Mouse (Mus musculus) liver, embryonic 15.5 days (tissue): ENCODE data around the gene Lhfpl5. TPM values are rescaled to one million over a fixed set of nuclear protein-coding genes. Genes with fewer than 3 reads are reported as not detected.

ENCODE experiments used
- ATAC-seq: fragments of 200-750 bp; cut with Nextera tagmentation; 2 replicates; pipeline ENCODE4 v1.8.0; 2017; ENCODE audit warnings: moderate number of reproducible peaks, mild to moderate bottlenecking, moderate library complexity; ENCODE audit not compliant: insufficient read depth
- H3K27ac ChIP-seq: fragments of 300-500 bp; sonication (generic); replicated peaks from 2 replicates; pipeline ENCODE4 v1.5.1; 2015; ENCODE audit warnings: mild to moderate bottlenecking, inconsistent platforms
- H3K27me3 ChIP-seq: fragments of 300-500 bp; sonication (generic); 2 replicates; pipeline ENCODE4 v1.6.1; 2015; ENCODE audit warnings: mild to moderate bottlenecking, inconsistent platforms
- H3K36me3 ChIP-seq: fragments of 300-500 bp; sonication (generic); replicated peaks from 2 replicates; pipeline ENCODE4 v1.6.1; 2015; ENCODE audit warnings: moderate library complexity, mild to moderate bottlenecking, inconsistent platforms
- H3K4me1 ChIP-seq: fragments of 300-500 bp; sonication (generic); replicated peaks from 2 replicates; pipeline ENCODE4 v1.6.1; 2015; ENCODE audit warnings: inconsistent platforms
- H3K4me2 ChIP-seq: fragments of 300-500 bp; sonication (generic); 2 replicates; pipeline ENCODE4 v1.6.1; 2015; ENCODE audit warnings: moderate library complexity, mild to moderate bottlenecking, inconsistent platforms
- H3K4me3 ChIP-seq: fragments of 300-500 bp; sonication (generic); replicated peaks from 2 replicates; pipeline ENCODE4 v1.5.1; 2015; ENCODE audit warnings: mild to moderate bottlenecking, inconsistent platforms
- H3K9ac ChIP-seq: fragments of 300-500 bp; sonication (generic); 2 replicates; pipeline ENCODE4 v1.6.1; 2015; ENCODE audit warnings: moderate library complexity, mild to moderate bottlenecking, inconsistent platforms
- H3K9me3 ChIP-seq: fragments of 300-500 bp; sonication (generic); replicated peaks from 2 replicates; pipeline ENCODE4 v1.6.1; 2016; ENCODE audit warnings: inconsistent platforms
- WGBS: fragments of 180-500 bp; shearing (Covaris S2); methylation state at CpG from one replicate; pipeline ENCODE4 v1.1.7; 2015; ENCODE audit warnings: mixed read lengths; ENCODE audit not compliant: insufficient replicate concordance; 5-methylcytosine and 5-hydroxymethylcytosine counted together
- microRNA-seq: library from miRNA; unstranded; fragments of <30 nt; microRNA quantifications from one replicate; pipeline ENCODE4, GENCODE M21; 2016
- polyA plus RNA-seq: library from polyadenylated mRNA; unstranded; fragments of >200 nt; fragmentation: Nextera tagmentation; extraction: Ambion mirVana; gene quantifications from 2 replicates; pipeline ENCODE4 v1.2.1, GENCODE M21; 2015

Lhfpl5 gene
- polyA plus RNA-seq, 1 experiment from 2014 or later, result 0.06 TPM

GRCm38 (mm10) chr17:28628248-28629124 is 53.0 kb downstream of the Lhfpl5 start:
- H3K36me3 ChIP-seq, result no peaks in the 10 kb centered on the region
- H3K4me1 ChIP-seq, result 0 out of 2 replicates have a peak, but pooled peaks cover 4% of the 10 kb centered on the region
- no peak overlapping the region for H3K4me2 ChIP-seq
- peaks cover 3% of the 10 kb centered on the region; the same call in 1 of the 2 replicates for H3K27me3 ChIP-seq
- no peak overlapping the region for H3K27ac ChIP-seq
- ATAC-seq, result no peak
- no peak overlapping the region for H3K9ac ChIP-seq
- no peak overlapping the region for H3K4me3 ChIP-seq
- no peaks in the 10 kb centered on the region for H3K9me3 ChIP-seq
- WGBS, result 35% methylated on average over 10 of the region's 10 CpGs

- 41% methylated on average over 3 of the region's 3 CpGs for WGBS
- no peak for ATAC-seq
Observed at GRCm38 (mm10) chr17:28629125-28629524, 53.7 kb downstream of the Lhfpl5 start.

More at GRCm38 (mm10) chr17:28629125-28629524, 53.7 kb downstream of the Lhfpl5 start:
- Histone ChIP-seq H3K27ac (no peak overlapping the region), H3K4me2 (no peak overlapping the region), H3K4me3 (no peak overlapping the region), H3K36me3 (no peaks in the 10 kb centered on the region), H3K4me1 (0 out of 2 replicates have a peak, but pooled peaks cover 4% of the 10 kb centered on the region), H3K9me3 (no peaks in the 10 kb centered on the region), H3K27me3 (peaks cover 3% of the 10 kb centered on the region; the same call in 1 of the 2 replicates), H3K9ac (no peak overlapping the region)

Small RNA genes within 50 kb of the gene (microRNA-seq; reads per million reads assigned to microRNA genes)
- gene Gm25195 (not detected), gene Mir6969 (not detected)

Other genes starting within 250 kb of the Lhfpl5 start
- gene Rpl10a, start 247.2 kb upstream of the Lhfpl5 start, polyA plus RNA-seq, result 280 and 313 TPM in 2 replicates
- 0.60 and 0.69 TPM in 2 replicates for gene Tead3, start 224.8 kb upstream of the Lhfpl5 start, polyA plus RNA-seq
- gene Tulp1, start 210.4 kb upstream of the Lhfpl5 start, polyA plus RNA-seq, result 0.10 and 0.14 TPM in 2 replicates
- gene Fkbp5, start 58.1 kb upstream of the Lhfpl5 start, polyA plus RNA-seq, result 15.0 and 17.5 TPM in 2 replicates
- not detected in 2 replicates for gene Armc12, start 44.8 kb upstream of the Lhfpl5 start, polyA plus RNA-seq
- not detected in 2 replicates for gene Clpsl2, start 26.2 kb upstream of the Lhfpl5 start, polyA plus RNA-seq
- gene Clps, start 14.9 kb upstream of the Lhfpl5 start, polyA plus RNA-seq, result 4.2 and 30.4 TPM in 2 replicates
- gene Srpk1, start 47.1 kb downstream of the Lhfpl5 start, polyA plus RNA-seq, result 24.7 and 30.2 TPM in 2 replicates
- gene Slc26a8, start 114.6 kb downstream of the Lhfpl5 start, polyA plus RNA-seq, result 0.07 and 0.17 TPM in 2 replicates
- gene Mapk14, start 115.7 kb downstream of the Lhfpl5 start, polyA plus RNA-seq, result 29.0 and 33.4 TPM in 2 replicates
- 1.0 and 1.1 TPM in 2 replicates for gene AC170998.1, start 150.4 kb downstream of the Lhfpl5 start, polyA plus RNA-seq
- 7.3 and 8.9 TPM in 2 replicates for gene Mapk13, start 193.7 kb downstream of the Lhfpl5 start, polyA plus RNA-seq
- gene Brpf3, start 225.4 kb downstream of the Lhfpl5 start, polyA plus RNA-seq, result 74.7 and 78.4 TPM in 2 replicates